Comparison of ENCODE assay signal across 25 mouse cellular contexts in genomic region chr1:111911424-111911823, GRCm38 (mm10). TPM values are rescaled to one million over a fixed set of nuclear protein-coding genes. Genes with fewer than 3 reads are reported as not detected.
A peak's percentile ranks its signal among the peaks of the same experiment; 100 is the strongest.
DNase-seq lines count a peak whose midpoint lies in the region; ATAC-seq lines count a peak whose summit lies in the region.
"Had no signal": no experiment of that assay in that cellular context is flagged by ENCODE, and none has a peak within 500 bp of the region (broad histone marks: within the 10 kb centered on the region; RNA-seq: fewer than 3 reads in every experiment).

No protein-coding gene starts in this region.

- no peak overlapping the region for H3K4me2 ChIP-seq in embryonic facial prominence, embryonic 14.5 days (ENCODE audit: low read depth, low read length)
- H3K4me2 ChIP-seq in hindbrain, embryonic 11.5 days (replicated peaks; ENCODE audit: low read depth, low read length), result no peak overlapping the region
- H3K4me2 ChIP-seq in hindbrain, embryonic 12.5 days (replicated peaks), result no peak overlapping the region
- H3K4me2 ChIP-seq: embryonic facial prominence, embryonic 13.5 days; heart, embryonic 12.5 days; heart, embryonic 15.5 days; hindbrain, embryonic 15.5 days had no signal

- no peaks in the 10 kb centered on the region for H3K4me1 ChIP-seq in embryonic facial prominence, embryonic 14.5 days (ENCODE audit: control insufficient read depth, insufficient read depth, low read length)
- no peaks in the 10 kb centered on the region for H3K4me1 ChIP-seq in embryonic facial prominence, embryonic 10.5 days
- H3K4me1 ChIP-seq in hindbrain, embryonic 11.5 days (replicated peaks; ENCODE audit: control insufficient read depth, insufficient read depth, low read length), result no peaks in the 10 kb centered on the region
- no peaks in the 10 kb centered on the region for H3K4me1 ChIP-seq in hindbrain, embryonic 12.5 days
- H3K4me1 ChIP-seq: embryonic facial prominence, embryonic 13.5 days; heart, embryonic 12.5 days; heart, embryonic 15.5 days; hindbrain, embryonic 10.5 days; hindbrain, embryonic 15.5 days had no signal

- H3K27ac ChIP-seq in embryonic facial prominence, embryonic 14.5 days (replicated peaks; ENCODE audit: low read depth, low read length), result no peak overlapping the region
- H3K27ac ChIP-seq in embryonic facial prominence, embryonic 10.5 days (replicated peaks), result no peak overlapping the region
- no peak overlapping the region for H3K27ac ChIP-seq in hindbrain, embryonic 11.5 days (ENCODE audit: low read depth, low read length)
- no peak overlapping the region for H3K27ac ChIP-seq in hindbrain, embryonic 12.5 days
- H3K27ac ChIP-seq: embryonic facial prominence, embryonic 13.5 days; forebrain, embryonic 10.5 days; gastrocnemius, adult 2 months; heart, embryonic 15.5 days; hindbrain, embryonic 10.5 days; hindbrain, embryonic 15.5 days had no signal

- no peaks in the 10 kb centered on the region for H3K36me3 ChIP-seq in embryonic facial prominence, embryonic 14.5 days (ENCODE audit: control insufficient read depth, insufficient read depth, low read length)
- no peaks in the 10 kb centered on the region for H3K36me3 ChIP-seq in embryonic facial prominence, embryonic 10.5 days (replicated peaks)
- no peaks in the 10 kb centered on the region for H3K36me3 ChIP-seq in hindbrain, embryonic 11.5 days (ENCODE audit: control insufficient read depth, insufficient read depth, low read length)
- no peaks in the 10 kb centered on the region for H3K36me3 ChIP-seq in hindbrain, embryonic 12.5 days
- H3K36me3 ChIP-seq: embryonic facial prominence, embryonic 13.5 days; forebrain, embryonic 10.5 days; heart, embryonic 12.5 days; heart, embryonic 15.5 days; hindbrain, embryonic 10.5 days; hindbrain, embryonic 15.5 days had no signal

- H3K27me3 ChIP-seq in embryonic facial prominence, embryonic 14.5 days (replicated peaks; ENCODE audit: control insufficient read depth, insufficient read depth, low read length), result no peaks in the 10 kb centered on the region
- H3K27me3 ChIP-seq in embryonic facial prominence, embryonic 10.5 days (replicated peaks; ENCODE audit: low read depth, poor library complexity, severe bottlenecking), result no peaks in the 10 kb centered on the region
- no peaks in the 10 kb centered on the region for H3K27me3 ChIP-seq in hindbrain, embryonic 11.5 days (ENCODE audit: control insufficient read depth, insufficient read depth, low read length)
- no peaks in the 10 kb centered on the region for H3K27me3 ChIP-seq in hindbrain, embryonic 12.5 days
- H3K27me3 ChIP-seq: embryonic facial prominence, embryonic 13.5 days; heart, embryonic 12.5 days; heart, embryonic 15.5 days; hindbrain, embryonic 15.5 days had no signal

- no peak overlapping the region for H3K9ac ChIP-seq in embryonic facial prominence, embryonic 14.5 days (ENCODE audit: low read depth, low read length)
- no peak overlapping the region for H3K9ac ChIP-seq in hindbrain, embryonic 11.5 days (ENCODE audit: low read depth, low read length)
- no peak overlapping the region for H3K9ac ChIP-seq in hindbrain, embryonic 12.5 days
- H3K9ac ChIP-seq: embryonic facial prominence, embryonic 13.5 days; forebrain, postnatal 0 days; heart, embryonic 12.5 days; heart, embryonic 15.5 days; hindbrain, embryonic 15.5 days had no signal

- H3K9me3 ChIP-seq in embryonic facial prominence, embryonic 14.5 days (ENCODE audit: control insufficient read depth, low read length), result no peaks in the 10 kb centered on the region
- H3K9me3 ChIP-seq in embryonic facial prominence, embryonic 10.5 days, result no peaks in the 10 kb centered on the region
- no peaks in the 10 kb centered on the region for H3K9me3 ChIP-seq in hindbrain, embryonic 11.5 days (ENCODE audit: control insufficient read depth, low read length)
- H3K9me3 ChIP-seq in hindbrain, embryonic 12.5 days (replicated peaks), result no peaks in the 10 kb centered on the region
- H3K9me3 ChIP-seq: embryonic facial prominence, embryonic 13.5 days; forebrain, embryonic 10.5 days; heart, embryonic 12.5 days; heart, embryonic 15.5 days; hindbrain, embryonic 10.5 days; hindbrain, embryonic 15.5 days had no signal

- ATAC-seq in embryonic facial prominence, embryonic 14.5 days (ENCODE audit: low read depth), result no peak
- ATAC-seq in hindbrain, embryonic 11.5 days (ENCODE audit: low FRiP score), result peak; percentile 65; the same call in 1 of the 2 replicates
- no peak for ATAC-seq in hindbrain, embryonic 12.5 days (ENCODE audit: low FRiP score)
- ATAC-seq: forebrain, postnatal 0 days; intestine, postnatal 0 days; Patski had no signal

- peak; percentile 1 for DNase-seq in embryonic facial prominence, embryonic 14.5 days (ENCODE audit: low spot score)
- no peak for DNase-seq in embryonic facial prominence, embryonic 10.5 days (ENCODE audit: low spot score)
- DNase-seq in hindbrain, embryonic 11.5 days (ENCODE audit: low spot score), result no peak
- peak; percentile 53 for DNase-seq in Muller cell, postnatal 12 days (ENCODE audit: inconsistent ontology term)
- DNase-seq in cerebellum, adult 18-20 months, result no peak
- DNase-seq: adrenal gland, postnatal 10 days; adrenal gland, postnatal 36 days; cerebellum, adult 2 months; cerebellum, adult 9-11 months; cerebellum, postnatal 25 days; forebrain, postnatal 0 days; gastrocnemius, adult 2 months; gastrocnemius, postnatal 14 days; heart, adult 11 months; heart, postnatal 10 days; heart, postnatal 36 days had no signal

- 51% methylated on average over 1 of the region's 1 CpGs for WGBS in embryonic facial prominence, embryonic 14.5 days
- WGBS in embryonic facial prominence, embryonic 10.5 days, result 65% methylated on average over 1 of the region's 1 CpGs
- 37% methylated on average over 1 of the region's 1 CpGs for WGBS in hindbrain, embryonic 11.5 days
- 27% methylated on average over 1 of the region's 1 CpGs for WGBS in hindbrain, embryonic 12.5 days

- no peak overlapping the region for H3K4me3 ChIP-seq in embryonic facial prominence, embryonic 14.5 days (ENCODE audit: low read depth, low read length)
- H3K4me3 ChIP-seq in embryonic facial prominence, embryonic 10.5 days, result no peak overlapping the region
- no peak overlapping the region for H3K4me3 ChIP-seq in hindbrain, embryonic 11.5 days (ENCODE audit: low read depth, low read length)
- H3K4me3 ChIP-seq in hindbrain, embryonic 12.5 days, result no peak overlapping the region
- H3K4me3 ChIP-seq: embryonic facial prominence, embryonic 13.5 days; forebrain, embryonic 10.5 days; gastrocnemius, adult 2 months; heart, embryonic 12.5 days; heart, embryonic 15.5 days; hindbrain, embryonic 10.5 days; hindbrain, embryonic 15.5 days had no signal

RNA-seq across cellular contexts. Expression of gene Dsel, which starts 46.7 kb away (rescaled TPM):
- polyA plus RNA-seq in embryonic facial prominence, embryonic 14.5 days (2014; fragmentation: Nextera tagmentation; extraction: Ambion mirVana), result 26.4 and 27.2 TPM in 2 replicates
- polyA plus RNA-seq in embryonic facial prominence, embryonic 10.5 days (2016; fragmentation: Nextera tagmentation; extraction: Ambion mirVana), result 10.9 TPM in 2 replicates
- 10.2 and 10.5 TPM in 2 replicates for polyA plus RNA-seq in hindbrain, embryonic 11.5 days (2014; fragmentation: Nextera tagmentation; extraction: Ambion mirVana)
- 13.7 and 15.1 TPM in 2 replicates for polyA plus RNA-seq in hindbrain, embryonic 12.5 days (2016; fragmentation: Nextera tagmentation; extraction: Ambion mirVana)

Comparison
In these comparisons a context has a peak if more than half of its experiments do, and no peak if none do; other contexts are left out.
1. DNase-seq: peak in embryonic facial prominence, embryonic 14.5 days (single experiment) and Muller cell, postnatal 12 days (single experiment); none in embryonic facial prominence, embryonic 10.5 days (single experiment), hindbrain, embryonic 11.5 days (single experiment) and cerebellum, adult 18-20 months (0 of 2).